Mouse (Mus musculus) frontal cortex, adult 2 months (tissue): ENCODE measurements around the gene Olfr796. TPM values are rescaled to one million over a fixed set of nuclear protein-coding genes. Genes with fewer than 3 reads are reported as not detected.

Experiments used
- DNase-seq, 2 experiments: peaks; one replicate each; pipeline ENCODE4 v3.0.0; 2022; ENCODE audit warnings: low spot score in 1 of 2; ENCODE audit errors: extremely low spot score in 1 of 2
- polyA plus RNA-seq: library from polyadenylated mRNA; depleted of rRNA; stranded (reverse); fragments of >200 nt; gene quantifications from 2 replicates; pipeline ENCODE4 v1.2.3, GENCODE M21; 2012; rRNA removed

Gene Olfr796
- not detected in 2 replicates for polyA plus RNA-seq

GRCm38 (mm10) chr10:129612470-129612869 is at the start of gene Olfr796:
Olfr796 (minus strand) TSS chr10:129612570.
- DNase-seq: no peak

DNA sequence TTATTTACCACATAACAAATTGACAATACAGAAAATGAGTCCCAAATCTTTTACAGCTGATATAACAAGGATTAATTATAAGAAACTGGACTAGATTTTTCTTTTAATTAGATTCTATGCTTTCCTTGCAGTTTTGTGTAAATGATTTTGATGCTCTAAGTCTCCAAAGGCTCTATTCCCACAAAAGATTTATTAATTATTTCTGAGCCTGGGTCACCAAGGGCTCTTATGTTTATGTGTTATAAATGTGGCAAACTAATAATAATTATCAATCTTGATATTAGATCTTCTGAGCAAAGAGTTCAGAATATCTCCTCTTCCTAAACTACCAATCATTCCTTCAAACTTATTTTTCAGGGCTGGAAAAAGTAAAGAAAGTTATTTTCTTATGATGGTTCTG is 45.0 kb upstream of the Olfr796 start, which contains the start of gene Olfr800:
TSS of gene Olfr800 (plus strand) at position 301 of the 400 bp plus-strand sequence.
- no peak for DNase-seq

DNA sequence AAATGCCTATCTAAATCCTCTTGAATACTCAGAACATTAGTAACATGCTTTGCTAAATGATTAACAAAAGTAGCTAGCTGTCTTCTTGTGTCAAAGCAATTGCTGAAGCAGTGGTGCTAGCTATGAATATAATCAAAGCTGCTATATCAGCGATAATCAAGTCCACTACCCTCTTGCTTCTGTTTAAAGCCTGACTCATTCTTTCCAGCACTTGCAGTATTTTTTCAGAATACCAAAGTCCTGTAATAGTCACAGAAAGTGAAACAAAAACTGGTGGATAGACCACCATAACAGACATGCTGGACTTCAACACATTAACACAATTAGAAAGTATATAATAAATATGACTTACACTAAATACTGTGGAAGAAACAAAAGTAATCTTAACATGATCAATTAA is 39.4 kb upstream of the Olfr796 start:
- DNase-seq: no peak

DNA sequence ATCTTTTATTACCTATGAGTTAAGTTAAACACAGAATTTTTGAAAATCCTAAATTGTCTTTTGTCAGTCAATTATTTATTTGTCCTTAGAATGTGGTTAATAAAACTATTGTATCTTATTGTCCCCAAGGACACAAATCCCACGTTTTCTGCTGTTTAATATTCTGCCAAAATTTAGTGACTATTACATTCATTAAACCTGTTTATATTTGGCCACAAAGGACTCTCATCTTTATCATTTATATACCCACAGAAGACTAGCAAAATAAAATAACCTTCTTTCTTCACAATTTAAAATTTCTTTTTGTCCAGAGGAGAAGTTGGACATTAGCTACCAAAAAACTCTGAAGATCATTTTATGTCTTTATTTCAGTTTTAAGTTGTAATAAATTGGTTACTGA is 24.8 kb upstream of the Olfr796 start, which contains the start of gene Olfr799:
TSS of gene Olfr799 (plus strand) at position 301 of the 400 bp plus-strand sequence.
- DNase-seq: no peak

DNA sequence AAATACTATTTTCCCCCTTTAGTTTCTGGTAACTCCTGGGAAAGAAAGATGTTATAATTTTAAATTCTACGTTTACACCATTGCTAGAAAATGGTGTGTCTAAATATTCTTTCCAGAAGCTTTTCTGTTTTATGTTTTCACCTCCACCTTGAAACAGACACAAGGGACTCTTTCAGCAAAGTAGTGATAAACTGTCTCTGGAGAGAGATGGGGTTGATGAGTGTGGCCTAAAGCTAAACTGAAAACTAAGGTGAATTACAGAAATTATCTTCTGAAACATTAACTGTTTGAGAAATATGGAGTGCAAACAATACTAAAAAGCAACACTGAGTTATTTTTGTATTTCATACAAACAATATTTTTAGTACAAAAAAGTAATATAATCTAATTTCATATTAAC is 15.5 kb upstream of the Olfr796 start, which contains the start of gene Olfr798:
TSS of gene Olfr798 (minus strand) at position 101 of the 400 bp plus-strand sequence.
- no peak for DNase-seq

GRCm38 (mm10) chr10:129623251-129623650 is 10.9 kb upstream of the Olfr796 start:
- no peak for DNase-seq

DNA sequence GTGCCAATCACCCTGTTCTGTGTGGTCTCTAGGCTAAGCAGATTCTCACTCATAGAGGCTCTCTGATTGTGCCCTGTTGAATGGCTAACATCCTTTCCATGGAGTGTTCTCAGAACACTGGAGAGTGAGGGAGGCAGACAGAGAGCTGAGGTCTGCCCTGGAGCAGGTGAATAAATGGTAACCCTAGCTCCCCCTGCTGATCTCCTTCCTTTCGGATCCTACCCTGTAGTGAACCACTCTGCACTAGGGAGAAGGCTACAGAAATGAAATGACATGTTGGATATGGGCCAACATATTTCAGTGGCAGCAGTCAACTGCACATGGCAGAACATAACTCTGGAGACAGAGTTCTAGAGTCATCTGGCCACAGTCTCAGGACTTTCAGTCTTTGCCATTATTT is 9.4 kb upstream of the Olfr796 start:
- DNase-seq: no peak

GRCm38 (mm10) chr10:129577066-129577465 is 35.3 kb downstream of the Olfr796 start:
- DNase-seq: no peak

DNA sequence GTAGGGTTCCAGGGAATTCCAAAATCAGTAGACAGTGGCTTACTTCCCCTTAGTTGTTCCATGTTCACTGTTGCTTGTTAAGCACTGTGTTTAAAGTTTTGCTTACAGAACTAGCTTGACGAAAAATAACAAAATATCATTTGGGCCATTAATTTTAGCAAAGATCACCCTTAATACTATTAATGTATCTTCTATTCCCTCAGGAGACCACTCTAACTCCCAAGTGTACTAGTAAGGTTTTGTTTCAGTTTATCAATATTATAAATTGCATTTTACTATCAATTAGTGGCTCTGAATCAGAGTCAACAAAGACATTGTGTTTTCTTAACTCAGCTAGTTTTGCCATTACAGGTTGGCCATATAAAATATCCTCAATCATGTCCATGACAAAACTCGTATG is 45.0 kb downstream of the Olfr796 start, which contains the start of gene Olfr794:
TSS of gene Olfr794 (plus strand) at position 301 of the 400 bp plus-strand sequence.
- no peak for DNase-seq

Other genes starting within 250 kb of the Olfr796 start
- gene Olfr784, start 228.5 kb downstream of the Olfr796 start, polyA plus RNA-seq: 0.08 and 0.17 TPM in 2 replicates
- not detected in 2 replicates for gene Olfr785, start 207.1 kb downstream of the Olfr796 start, polyA plus RNA-seq
- 0.15 TPM in 1 of 2 replicates, not detected in the other for gene Olfr786, start 185.3 kb downstream of the Olfr796 start, polyA plus RNA-seq
- not detected in 2 replicates for gene Olfr787, start 150.7 kb downstream of the Olfr796 start, polyA plus RNA-seq
- gene Olfr788, start 141.6 kb downstream of the Olfr796 start, polyA plus RNA-seq: 0.11 TPM in 1 of 2 replicates, not detected in the other
- not detected in 2 replicates for gene Olfr789, start 127.8 kb downstream of the Olfr796 start, polyA plus RNA-seq
- gene Olfr790, start 114.1 kb downstream of the Olfr796 start, polyA plus RNA-seq: not detected in 2 replicates
- gene Olfr791, start 90.8 kb downstream of the Olfr796 start, polyA plus RNA-seq: not detected in 2 replicates
- gene Olfr792, start 73.4 kb downstream of the Olfr796 start, polyA plus RNA-seq: 0.04 TPM in 1 of 2 replicates, not detected in the other
- not detected in 2 replicates for gene Olfr794, start 44.9 kb downstream of the Olfr796 start, polyA plus RNA-seq
- not detected in 2 replicates for gene Olfr798, start 15.4 kb upstream of the Olfr796 start, polyA plus RNA-seq
- not detected in 2 replicates for gene Olfr799, start 24.9 kb upstream of the Olfr796 start, polyA plus RNA-seq
- not detected in 2 replicates for gene Olfr800, start 45.1 kb upstream of the Olfr796 start, polyA plus RNA-seq
- 0.04 TPM in 1 of 2 replicates, not detected in the other for gene Olfr801, start 61.3 kb upstream of the Olfr796 start, polyA plus RNA-seq
- not detected in 2 replicates for gene Olfr802, start 75.6 kb upstream of the Olfr796 start, polyA plus RNA-seq
- not detected in 2 replicates for gene Olfr803, start 81.7 kb upstream of the Olfr796 start, polyA plus RNA-seq
- gene Olfr804, start 90.6 kb upstream of the Olfr796 start, polyA plus RNA-seq: not detected in 2 replicates
- not detected in 2 replicates for gene Olfr805, start 116.8 kb upstream of the Olfr796 start, polyA plus RNA-seq
- gene Olfr806, start 129.4 kb upstream of the Olfr796 start, polyA plus RNA-seq: not detected in 2 replicates
- gene Olfr807, start 145.2 kb upstream of the Olfr796 start, polyA plus RNA-seq: not detected in 2 replicates
- not detected in 2 replicates for gene Olfr808, start 152.9 kb upstream of the Olfr796 start, polyA plus RNA-seq
- not detected in 2 replicates for gene Olfr809, start 162.1 kb upstream of the Olfr796 start, polyA plus RNA-seq
- gene Olfr810, start 182.3 kb upstream of the Olfr796 start, polyA plus RNA-seq: not detected in 2 replicates
- not detected in 2 replicates for gene Olfr811, start 191.8 kb upstream of the Olfr796 start, polyA plus RNA-seq
- gene Olfr812, start 233.5 kb upstream of the Olfr796 start, polyA plus RNA-seq: not detected in 2 replicates
- gene Olfr813, start 242.8 kb upstream of the Olfr796 start, polyA plus RNA-seq: not detected in 2 replicates